Mouse (Mus musculus) heart, adult 10 weeks (tissue): ENCODE measurements around the gene Fars2. TPM values are rescaled to one million over a fixed set of nuclear protein-coding genes. Genes with fewer than 3 reads are reported as not detected.

Experiments used
- polyA plus RNA-seq: library from polyadenylated mRNA; stranded (reverse); fragments of 350-450 nt; fragmentation: Illumina TruSeq; extraction: RNeasy Lipid Tissue Mini Kit (QIAGEN cat#74804); gene quantifications from one replicate; pipeline ENCODE4 v1.2.3, GENCODE M21; 2014; ENCODE audit warnings: low read depth, low replicate concordance

Gene Fars2
- 62.0 TPM for polyA plus RNA-seq

DNA sequence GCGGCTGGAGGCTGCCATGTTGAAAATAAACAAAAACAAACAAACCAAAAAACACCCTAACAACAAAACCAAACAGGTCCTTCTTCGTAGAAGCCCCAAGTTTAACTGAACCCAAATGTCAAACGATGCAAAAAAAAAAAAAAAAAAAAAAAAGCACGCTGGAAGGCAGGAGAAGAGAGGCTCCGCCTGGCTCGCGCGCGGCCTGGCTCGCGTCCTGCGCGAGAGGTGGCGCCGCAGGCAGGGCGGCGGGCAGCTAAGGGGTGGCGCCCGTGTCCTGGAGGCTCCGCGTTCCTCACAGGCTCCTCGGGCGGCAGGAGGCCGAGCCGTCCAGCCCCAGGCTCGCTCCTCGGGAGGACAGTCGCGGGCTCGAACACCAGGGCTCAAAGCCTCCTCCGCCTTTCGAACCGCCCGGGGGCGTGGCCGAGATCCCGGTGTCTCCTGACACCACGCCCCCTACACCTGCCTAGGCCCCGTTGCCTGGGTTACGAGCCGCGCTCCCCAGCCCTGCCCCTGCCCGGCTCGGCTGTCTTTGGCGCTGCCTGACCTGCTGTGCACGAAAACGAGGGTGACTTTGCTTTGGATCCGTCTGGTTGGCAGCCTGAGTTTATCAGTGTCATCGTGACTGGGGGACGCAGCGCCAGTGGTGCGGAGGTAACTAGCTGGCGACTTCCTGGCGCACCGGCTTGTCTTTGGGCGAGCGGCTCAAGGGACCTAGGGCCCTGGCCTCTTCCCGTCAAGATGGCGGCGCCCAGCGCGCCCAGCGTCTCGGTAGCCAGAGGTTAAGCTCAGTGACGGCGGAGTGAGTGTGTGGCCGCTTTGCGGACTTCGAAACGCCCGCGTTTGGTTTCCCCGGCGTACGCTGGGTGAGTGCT lies at the start of gene Fars2, which contains the start of gene Lyrm4:
Gene Fars2, plus strand, starts transcription at position 270 of the 872 bp plus-strand sequence.
Gene Lyrm4, minus strand, starts transcription at position 384 of the 872 bp plus-strand sequence.

DNA sequence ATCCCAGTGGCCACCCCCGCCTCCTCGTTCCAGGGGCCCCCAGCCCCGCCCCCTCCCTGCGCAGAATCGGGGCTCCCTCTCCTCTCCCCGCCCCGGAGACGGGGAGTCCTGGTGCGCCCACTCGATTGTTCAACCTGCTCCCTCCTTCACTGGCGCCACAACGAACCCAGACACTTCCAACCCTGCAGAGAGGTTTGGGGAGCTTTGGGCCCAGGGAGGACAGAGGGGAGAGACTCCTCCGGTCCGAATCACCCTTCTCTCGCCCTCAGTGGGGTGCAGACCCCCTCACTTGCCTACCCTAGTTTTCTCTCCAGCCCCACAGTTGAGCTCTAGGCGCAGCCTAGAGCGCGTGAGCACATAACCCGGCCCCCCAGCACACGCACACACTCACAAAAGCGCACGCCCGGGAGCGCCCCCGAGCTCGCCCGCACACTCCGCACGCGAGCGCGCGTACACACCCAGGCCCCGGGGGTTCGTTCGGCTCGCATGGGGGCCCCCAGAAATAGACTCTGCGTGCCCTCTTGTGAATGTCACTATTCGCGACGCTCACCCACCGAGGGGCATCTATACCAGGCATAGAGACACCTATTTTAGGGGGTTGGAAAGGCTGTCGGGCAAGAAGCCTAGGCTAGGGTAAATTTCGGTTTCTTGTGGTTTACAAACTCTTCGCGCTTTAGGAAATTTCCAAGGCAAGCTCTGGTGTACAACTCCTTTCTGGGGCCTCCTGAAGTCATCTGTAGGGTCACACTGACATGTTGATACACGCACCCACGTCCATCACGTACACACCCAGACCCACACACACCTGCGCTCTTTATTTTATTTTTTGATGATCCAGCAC lies 617.7 kb downstream of the Fars2 start, which contains the start of gene Nrn1:
Gene Nrn1, minus strand, starts transcription at position 401 of the 841 bp plus-strand sequence.

Other genes starting within 250 kb of the Fars2 start
- gene Rpp40, start 211.1 kb upstream of the Fars2 start, polyA plus RNA-seq, result 10.1 TPM
- gene Ppp1r3g, start 158.6 kb upstream of the Fars2 start, polyA plus RNA-seq, result 0.60 TPM
- gene Lyrm4, start 114 bp downstream of the Fars2 start, polyA plus RNA-seq, result 10.4 TPM